Mouse (Mus musculus): Measurements from ENCODE around the gene Slc26a8.
A peak's percentile ranks its signal among the peaks of the same experiment; 100 is the strongest.

The Slc26a8 gene

DNA sequence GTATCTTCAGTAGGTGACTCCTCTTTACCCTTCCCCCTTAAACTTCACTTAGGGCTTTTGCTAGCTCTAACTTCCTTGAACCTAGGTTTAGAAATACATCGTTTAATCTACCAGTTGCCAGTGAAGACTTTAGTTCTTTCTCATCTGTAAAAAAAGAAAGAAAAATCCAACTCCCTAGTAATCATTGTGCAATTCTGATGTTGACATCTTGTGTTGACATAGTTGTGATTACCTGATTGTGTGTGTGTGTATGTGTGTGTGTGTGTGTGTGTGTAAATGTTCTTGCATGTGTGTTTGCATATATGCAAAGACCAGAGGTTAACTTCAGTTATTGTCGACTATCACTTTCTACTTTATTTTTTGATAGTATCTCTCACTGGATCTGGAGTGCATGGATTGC, 8.6 kb upstream of the Slc26a8 start:
- no peak for DNase-seq (ENCODE audit: low spot score)

DNA sequence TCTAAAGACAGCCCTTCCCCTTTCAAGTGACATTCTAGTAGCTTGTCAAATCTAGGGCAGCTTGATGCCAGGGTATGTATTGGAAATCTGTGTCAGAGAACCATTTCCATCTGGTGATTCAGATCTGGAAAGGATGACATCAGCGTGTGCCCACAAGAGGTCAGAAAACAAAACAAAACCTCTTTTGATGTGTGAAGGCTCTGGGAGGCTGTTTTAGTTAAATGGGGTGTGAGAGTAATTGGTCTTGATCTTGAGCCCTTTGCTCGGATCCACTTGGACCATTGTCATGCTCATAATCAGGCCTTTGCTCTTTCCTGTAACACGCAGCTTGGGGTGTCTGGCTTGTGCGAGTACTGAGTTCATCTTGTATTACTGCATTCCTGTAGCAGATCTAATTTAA, 8.2 kb upstream of the Slc26a8 start:
- DNase-seq (ENCODE audit: low spot score) = peak; percentile 30

DNA sequence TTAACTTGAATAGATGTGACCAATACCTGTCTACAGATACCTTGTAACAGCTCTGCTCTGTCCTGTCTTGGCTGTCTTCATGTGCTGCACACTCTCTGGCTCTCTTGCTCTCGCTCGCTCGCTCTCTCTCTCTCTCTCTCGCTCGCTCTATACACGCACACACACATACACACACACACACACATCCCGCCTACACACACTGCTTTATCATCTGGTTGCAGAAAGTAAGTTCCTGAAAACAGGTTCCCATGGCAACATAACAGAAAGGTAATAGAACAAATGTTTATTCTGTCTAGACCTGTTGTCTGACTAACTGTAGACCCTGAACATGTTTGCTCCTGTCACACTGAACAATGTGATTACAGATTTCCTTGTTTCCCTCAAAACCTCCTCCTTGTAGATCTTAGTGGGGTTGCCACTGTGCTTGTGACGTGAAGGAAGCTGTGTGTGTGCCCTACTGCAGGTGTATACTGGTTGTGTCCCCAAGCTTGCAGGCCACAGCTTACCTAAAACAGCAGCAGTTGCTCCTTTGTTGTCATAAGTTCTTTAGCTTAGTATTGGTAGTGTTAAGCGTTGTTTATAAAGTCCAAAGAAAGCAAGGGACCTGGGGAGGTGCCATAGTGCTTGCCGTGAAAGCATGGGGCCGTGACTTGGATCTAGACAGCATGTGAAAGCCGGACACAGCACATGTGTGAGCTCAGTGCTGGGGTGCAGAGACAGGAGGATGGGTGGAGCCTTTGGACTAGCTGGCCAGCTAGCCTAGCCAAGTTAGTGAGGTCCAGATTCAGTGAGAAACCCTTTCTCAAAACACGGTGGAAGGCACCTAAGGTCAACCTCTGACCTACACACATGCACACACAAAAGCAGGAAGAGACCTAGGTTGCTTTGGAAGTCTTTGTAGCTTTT, 7.5 kb upstream of the Slc26a8 start:
- DNase-seq (ENCODE audit: low spot score) = peak; percentile 69

DNA sequence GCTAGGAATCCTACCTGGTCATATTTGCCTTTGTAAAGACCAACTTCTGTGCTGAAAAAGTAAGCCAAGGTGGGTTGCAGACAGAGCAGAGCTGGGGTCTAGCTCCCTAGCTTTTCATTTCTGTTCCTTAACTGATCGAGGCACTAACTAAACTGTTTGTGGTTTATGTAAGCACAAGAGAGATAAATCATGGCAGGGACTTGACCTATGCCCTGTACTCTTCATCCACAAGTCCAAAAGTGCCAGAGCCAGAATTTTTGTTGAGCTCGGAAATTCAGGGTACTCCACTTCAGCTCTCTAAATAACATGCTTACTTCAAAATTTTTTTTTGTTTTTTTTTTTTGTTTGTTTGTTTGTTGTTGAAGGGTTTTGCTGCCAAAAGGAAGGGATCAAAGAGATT, 6.6 kb upstream of the Slc26a8 start:
- DNase-seq (ENCODE audit: low spot score) = no peak

DNA sequence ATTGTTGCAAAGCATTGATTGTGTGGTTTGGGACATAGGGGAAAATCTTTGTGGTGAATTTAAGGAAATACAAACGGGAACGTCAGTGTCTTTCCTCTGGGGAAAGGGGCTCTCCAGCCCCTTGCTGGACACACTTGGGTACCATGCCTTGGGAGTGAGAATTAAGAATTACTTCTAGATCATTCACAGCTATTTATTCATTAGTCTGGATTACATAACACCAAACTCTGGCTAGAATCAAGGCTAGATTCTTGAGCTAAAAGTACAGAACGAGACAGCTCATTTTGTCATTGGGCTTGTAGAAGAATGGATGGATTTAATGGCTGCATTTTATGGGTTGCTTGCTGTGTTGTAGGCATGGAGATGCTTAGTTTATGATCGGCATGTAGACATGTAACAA, 4.8 kb upstream of the Slc26a8 start:
- no peak for DNase-seq (ENCODE audit: low spot score)

DNA sequence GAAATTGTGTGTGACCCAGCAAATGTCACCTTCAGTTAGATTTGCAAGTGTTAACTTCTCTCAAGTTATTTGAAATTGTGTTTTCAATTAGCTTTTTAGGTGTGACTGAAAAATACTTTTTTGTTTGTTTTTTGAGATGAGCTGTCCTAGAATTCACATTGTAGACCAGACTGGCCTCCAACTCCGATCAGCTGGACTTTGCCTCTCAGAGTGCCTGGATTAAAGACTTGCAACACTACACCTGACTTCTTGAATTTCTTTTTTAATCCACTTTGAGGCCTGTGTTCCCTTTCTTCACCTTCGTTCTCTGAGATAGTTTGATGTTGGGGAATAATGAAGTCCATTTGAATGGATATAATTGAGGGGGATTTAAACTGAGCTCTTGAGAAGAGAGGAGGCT, 4.0 kb upstream of the Slc26a8 start:
- DNase-seq (ENCODE audit: low spot score) = no peak

DNA sequence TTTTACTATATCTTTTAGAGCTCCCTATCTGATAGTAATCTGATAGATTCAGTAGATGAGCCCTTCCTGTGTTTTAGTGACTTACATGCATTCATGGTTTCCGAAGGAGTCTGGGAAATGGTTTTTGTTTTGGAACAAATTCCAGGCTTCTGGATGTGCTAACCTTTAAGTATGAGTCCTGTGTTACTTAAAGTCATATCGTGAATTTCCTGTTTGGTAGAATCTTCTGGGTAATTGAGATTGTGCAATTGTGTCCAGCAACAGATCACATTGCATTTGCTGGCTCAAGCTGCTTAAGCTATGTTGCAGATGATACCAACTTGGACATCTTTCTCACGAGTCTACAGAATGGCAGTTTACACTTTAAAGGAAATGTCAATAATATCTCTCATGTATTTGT, 3.1 kb upstream of the Slc26a8 start:
- no peak for DNase-seq (ENCODE audit: low spot score)

DNA sequence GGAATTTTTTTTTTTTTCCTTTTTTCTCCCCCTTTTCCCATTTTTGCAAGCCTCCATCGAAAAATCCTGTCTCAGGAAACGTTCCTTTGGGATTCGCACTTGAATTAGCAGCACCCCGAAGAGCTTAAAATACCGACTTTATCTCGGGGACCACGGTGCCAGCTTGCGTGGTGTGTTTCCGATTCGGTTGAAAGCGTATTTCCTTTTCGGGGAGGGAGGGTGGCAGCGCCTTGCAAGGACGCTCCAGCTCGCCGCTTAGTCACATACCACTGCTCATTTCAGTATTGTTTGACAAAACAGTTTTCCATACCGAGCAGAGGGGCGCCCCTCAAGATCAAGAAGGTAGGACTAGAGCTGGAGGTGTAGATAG, 2.3 kb upstream of the Slc26a8 start:
- peak; percentile 69 for DNase-seq (ENCODE audit: low spot score)

DNA sequence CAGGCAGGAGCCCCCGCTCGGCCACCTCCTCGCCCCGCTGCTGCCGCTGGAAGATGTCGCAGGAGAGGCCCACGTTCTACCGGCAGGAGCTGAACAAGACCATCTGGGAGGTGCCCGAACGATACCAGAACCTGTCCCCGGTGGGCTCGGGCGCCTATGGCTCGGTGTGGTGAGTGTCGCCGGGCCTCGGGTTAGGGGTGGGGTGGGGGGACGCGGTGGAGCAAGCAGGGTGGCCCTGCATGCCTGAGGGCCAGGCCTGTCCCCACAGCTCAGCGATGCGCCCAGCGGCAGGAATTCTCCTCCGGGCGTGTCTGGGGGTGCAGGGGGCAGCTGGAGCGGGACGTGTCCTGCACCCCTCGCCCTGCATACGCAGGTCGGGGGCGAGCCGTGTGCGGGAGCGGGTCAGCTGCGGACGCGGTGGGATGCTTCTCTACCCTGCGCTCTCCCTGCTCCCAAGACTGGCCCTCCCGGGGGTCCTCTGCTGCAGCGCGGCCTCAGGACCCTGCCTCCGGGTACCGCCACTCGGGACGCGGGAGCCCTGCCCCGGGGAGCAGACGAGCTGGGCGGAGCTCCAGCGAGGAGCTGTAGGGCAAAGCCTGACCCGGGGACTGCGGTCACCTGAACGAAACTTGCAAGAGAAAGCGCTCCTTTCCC, 1.8 kb upstream of the Slc26a8 start:
- DNase-seq (ENCODE audit: low spot score) = peak; percentile 31

DNA sequence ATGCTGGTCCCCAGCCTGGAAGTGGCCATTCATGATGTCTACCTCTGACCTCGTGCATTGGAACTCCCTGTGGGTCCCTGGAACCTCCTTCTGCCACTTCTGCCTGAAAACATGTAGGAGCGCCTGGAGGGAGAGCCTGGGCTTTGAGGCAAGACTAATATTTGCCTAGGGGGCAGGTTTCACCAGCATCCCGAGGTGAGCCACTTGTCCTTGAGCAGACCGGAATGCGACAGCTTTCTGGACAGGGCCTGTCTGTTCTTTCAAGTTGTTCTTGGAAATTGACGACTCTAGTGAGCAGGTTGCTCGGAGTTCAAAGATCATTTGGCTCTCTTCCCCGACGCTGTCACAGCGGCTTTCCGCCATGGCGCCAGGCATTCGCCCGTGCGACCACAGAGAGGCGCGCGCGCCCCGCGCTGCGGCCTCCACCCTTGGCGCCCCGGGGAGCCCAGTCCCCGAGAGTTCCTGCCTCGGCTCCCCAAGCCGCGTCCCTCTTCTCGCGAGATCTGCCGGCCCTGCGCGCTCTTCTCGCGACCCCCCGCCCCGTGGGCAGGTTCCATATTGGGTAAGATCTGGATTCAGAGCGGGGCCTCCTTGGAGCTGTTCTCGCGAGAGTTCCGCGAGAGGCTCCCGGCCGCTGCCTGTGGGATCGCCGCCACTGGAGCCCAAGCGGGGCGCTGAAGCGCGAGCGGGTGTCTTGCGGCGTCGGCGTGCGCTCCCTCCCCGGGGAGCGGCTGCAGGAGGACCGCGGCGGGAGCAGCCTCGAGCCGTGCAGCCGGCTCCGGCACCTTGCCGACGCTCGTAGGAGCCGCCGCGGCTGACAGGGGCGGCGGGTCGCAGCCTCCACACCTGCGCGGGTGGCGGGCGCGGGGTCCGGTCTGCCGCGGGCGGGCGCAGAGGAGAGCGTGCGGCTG, 998 bp upstream of the Slc26a8 start, which contains the start of gene Mapk14:
Gene Mapk14 (plus strand): TSS at position 554 of the 911 bp plus-strand sequence.
- peak; percentile 100 for DNase-seq (ENCODE audit: low spot score)

DNA sequence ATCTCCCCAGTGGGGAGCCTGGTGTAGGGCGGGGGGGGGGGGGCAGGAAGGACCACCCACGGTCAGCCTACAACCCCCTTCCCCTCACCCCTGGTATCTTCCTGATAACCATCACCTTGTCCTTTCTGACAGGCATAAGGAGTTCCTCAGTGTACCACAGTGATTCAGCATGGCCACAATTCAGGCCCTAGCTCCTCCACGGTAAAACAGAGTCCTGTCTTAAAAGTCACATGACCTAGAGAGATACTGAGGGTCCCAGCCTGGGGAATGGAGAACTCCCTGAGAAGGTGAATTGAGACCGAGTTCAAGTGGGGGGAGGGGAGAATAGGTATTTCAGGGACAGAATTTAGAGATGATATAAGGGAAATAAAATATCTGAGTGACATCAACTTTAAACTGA, 2.7 kb downstream of the Slc26a8 start:
- no peak for DNase-seq (ENCODE audit: low spot score)

DNA sequence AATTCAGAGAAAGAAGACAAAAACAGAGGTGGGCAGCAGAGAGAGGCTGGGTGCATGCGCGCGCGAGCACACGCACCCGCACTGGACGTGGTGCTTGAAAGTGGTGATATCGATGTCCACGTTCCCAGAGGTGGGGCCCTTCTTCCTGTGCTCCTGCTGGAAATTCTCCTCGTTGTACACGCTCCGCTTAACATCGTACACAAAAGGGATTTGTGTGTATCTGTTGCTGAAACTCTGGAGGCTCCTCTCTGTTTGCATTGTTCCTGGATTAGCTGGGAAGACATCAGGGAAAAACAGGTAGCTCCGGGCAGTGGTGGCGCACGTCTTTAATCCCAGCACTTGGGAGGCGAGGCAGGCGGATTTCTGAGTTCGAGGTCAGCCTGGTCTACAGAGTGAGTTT, 5.4 kb downstream of the Slc26a8 start:
- no peak for DNase-seq (ENCODE audit: low spot score)

DNA sequence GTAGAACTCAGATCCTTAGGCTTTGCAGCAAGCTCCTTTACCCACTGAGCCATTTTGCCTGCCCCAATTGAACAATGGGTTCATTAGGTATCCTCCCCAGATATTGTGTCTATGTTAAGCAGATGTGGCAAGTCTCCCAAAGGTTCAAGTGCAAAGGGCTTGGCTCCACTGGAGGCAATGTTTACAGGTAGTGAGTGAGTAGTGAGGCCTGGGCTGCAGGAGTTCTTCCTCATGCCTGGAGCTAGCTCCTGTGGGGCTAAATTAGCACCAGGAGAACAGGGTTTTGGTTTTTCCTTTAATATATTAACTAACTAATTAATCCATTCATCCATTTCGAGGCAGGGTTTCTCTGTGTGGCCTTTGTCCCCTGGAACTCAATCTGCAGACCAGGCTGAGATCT, 6.4 kb downstream of the Slc26a8 start:
- DNase-seq (ENCODE audit: low spot score) = no peak

DNA sequence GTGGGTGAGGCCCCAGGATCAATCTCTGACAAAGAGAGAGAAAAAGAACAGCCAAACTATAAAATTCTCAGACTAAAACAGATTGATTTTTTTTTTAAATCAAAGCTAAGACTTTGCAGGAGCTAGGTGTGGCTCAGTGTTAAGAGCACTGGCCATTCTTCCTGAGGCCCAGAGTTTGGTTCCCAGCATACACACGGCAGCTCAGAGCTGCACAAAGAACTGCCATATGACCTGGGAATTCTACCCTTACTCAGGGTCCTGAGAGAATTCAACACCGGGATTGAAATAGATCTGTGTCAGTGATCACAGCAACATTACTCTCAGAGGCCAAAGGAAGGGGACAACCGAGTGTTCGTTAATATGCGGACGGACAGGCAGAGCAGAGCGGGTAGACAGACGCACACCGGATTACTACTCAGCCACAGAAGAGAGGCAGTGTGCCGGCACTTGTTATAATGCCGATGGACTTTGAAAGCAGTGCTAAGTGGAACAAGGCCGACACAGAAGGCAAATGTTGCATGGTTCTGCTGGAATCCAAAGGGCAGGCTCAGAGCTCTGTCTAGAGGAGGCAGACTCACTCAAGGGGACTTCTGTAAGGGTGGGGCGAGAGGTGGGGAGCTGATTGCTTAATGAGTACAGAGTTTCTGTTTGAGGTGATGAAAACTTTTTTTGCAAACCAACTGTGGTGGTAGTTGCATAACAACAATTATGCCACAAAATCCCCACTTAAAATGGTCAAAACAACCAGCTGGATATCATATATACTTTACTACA, 7.5 kb downstream of the Slc26a8 start:
- DNase-seq (ENCODE audit: low spot score) = no peak

DNA sequence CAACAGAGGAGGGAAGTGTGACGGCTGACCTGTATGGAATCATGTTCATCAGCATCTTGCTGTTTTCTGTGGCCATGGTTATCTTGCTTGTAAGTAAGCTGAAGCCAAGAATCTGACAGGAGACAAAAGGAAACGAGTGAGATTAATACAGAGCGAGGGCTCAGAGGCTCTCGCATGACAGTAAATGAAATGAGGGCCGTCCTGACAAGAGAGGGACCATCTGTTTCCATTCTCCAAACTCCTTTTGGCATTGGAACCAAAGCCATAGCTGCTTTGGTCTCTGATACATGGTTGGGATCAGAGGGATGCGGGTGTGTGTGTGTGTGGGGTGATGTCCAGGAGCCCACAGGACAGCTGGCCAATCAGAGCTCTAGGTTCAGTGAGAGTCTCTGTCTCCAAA, 30.5 kb downstream of the Slc26a8 start:
- no peak for DNase-seq (ENCODE audit: low spot score)

DNA sequence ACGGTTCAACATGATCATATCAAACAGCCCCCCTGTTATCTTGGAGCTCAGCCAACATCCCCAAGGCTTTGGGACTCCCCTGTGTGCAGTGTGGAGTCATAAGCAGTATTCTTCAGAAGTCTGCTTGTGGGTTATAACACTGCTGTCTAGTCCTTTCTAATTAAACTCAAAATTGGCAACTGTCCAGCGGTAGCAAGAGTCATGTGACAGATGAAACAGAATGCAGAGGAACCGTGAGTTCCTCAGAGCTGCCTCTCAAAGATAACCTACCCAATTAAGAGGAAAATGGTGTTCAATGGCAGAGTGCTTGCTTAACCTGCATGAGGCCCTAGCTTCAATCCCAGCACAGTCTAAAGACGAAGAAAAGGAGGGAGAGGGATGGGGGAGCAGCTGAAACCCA, 32.1 kb downstream of the Slc26a8 start:
- peak; percentile 37 for DNase-seq (ENCODE audit: low spot score)

DNA sequence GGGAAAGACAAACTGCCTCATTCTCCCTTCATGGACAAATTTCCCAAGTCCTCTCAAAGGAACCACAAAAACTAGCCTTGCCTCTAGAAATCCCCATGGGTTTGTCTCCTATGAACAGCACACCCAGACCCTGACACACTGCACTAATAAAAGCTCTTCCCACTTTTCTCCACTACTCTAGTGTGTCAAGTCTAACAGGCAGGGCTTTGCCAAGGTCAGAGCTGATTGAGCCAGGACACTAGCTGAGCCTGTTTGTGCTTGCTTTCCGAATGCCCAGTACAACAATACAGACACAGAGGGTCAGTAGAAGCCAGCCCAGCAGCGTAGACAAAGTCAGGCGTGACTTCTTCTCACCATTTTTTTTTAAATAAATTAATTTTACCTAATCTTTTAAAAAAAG, 39.8 kb downstream of the Slc26a8 start:
- DNase-seq (ENCODE audit: low spot score) = no peak

DNA sequence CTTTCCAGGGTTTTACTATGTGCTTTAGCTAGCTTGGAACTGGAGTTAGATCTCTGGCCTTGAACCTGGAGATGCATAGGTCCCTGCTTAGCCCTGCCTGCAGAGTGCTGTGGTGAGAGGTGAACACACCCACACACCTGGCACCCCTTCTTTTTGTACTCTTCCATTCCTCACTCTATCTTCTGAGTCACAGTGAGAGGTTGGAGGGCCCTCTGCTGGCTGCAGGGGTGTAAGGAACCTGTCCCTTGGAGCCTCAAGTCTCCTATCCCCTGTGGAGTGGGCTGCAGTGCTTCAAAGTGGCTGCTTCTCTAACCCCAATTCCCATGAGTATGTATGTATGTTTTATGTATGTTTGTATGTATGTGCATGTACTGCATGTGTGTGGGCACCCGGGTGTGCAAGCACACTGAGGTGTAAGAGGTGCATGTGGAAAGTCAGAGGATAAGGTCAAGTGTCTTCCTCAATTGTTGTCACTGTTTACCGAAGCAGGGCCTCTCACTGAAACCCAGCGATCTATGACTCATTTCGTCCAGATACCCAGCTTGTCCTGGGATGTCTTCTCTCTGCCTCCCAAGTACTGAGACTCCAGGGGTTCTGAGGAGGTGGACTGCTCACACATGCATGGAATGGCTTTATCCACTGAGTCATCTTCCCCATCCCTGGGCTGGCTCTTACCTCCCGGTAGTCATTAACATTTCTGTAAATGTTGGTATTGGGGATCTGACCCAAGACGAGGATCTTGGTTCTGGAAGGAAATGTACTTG, 41.2 kb downstream of the Slc26a8 start:
- peak; percentile 72 for DNase-seq (ENCODE audit: low spot score)

DNA sequence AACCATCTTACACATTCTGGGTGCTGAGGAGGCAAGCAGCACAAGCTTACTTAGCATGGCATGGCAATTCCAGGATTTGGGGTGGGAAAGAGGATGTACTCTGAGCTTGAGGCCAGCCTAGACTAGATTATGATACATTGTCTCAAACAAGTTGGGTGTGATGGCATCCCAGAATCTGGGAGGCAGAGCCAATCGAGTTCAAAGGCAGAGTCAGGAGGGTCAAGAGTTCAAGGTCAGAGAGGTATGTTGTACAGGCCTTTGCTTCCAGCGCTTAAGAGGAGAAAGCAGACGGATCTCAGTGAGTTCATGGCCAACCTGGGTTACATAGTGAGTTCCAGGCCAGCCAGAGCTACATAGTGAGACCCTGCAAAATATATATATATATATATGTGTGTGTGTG, 43.8 kb downstream of the Slc26a8 start:
- no peak for DNase-seq (ENCODE audit: low spot score)

DNA sequence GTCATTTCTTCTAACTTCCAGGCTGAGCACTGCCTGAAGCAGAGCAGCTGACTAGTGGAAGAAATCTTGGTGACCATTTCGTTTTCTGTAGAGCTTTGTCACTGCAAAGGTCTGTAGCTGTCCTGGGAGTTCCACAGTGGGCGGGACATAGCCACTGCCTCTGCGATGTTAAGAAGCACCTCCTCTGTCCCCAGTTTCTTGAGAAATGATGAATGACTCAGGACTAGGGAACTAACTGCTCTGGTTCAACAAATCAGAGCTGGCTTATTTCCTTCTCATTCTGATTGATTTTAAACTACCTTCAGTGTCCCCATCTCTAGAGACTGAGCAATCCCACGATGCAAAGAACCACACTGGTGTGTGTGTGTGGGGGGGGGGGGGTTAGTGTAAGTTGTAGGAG, 45.9 kb downstream of the Slc26a8 start:
- DNase-seq (ENCODE audit: low spot score) = no peak

DNA sequence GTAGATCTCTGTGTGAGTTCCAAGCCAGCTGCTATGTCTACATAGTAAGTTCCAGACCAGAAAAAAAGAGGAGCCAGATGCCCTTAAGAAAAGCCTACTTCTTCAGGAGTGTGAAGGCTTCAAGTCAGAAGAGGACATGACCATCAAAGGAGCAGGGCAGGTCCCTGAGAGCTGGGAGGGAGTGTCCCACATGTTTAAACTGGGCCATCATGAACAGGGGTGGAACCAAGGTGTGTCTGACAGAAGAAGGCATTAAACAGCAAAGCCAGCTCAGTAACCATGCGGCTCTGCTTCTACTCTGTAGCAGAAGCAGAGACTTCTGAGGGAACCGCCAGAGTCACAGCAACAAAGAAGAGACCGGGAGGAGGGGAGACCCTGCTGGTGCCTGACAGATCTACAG, 46.3 kb downstream of the Slc26a8 start:
- DNase-seq (ENCODE audit: low spot score) = peak; percentile 36
